Mouse (Mus musculus): ENCODE measurements around the gene Mpv17l2. TPM values are rescaled to one million over a fixed set of nuclear protein-coding genes. Genes with fewer than 3 reads are reported as not detected.

Mpv17l2 gene
- polyA plus RNA-seq (2014; fragmentation: Illumina TruSeq; extraction: RNeasy Lipid Tissue Mini Kit (QIAGEN cat#74804); ENCODE audit: low read depth, low replicate concordance), result 0.65 TPM

DNA sequence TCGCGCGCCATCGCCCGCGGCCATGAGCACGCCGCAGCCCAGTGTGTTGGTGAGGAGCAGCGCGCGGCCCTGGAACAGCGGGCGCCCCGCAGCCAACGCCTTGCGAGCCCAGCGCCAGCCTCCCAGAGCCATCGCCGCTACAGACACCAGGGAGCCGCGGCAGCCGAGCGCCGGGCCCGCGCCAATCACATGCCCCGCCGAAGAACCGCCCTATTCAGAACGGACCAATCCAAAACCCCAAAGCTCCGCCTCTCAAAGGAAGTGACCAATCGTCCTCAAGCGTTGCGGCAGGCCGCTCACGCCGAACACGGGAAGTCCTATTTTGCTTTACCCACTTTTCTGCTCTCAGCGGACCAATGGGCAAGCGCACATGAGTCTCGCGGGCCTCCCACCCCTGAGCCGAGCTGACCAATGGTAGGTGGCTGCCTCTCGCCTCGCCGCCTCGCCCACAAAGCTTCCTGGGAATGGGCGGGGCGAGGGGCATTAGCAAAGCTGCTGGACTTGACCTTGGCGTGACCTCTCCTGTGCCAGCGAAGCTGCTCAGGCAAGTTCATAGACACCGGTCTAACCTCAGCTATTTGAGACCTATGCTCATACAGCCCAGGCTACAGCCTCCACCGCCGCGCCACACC lies at the start of gene Mpv17l2:
Gene Mpv17l2 (minus strand): TSS at position 172 of the 632 bp plus-strand sequence.

DNA sequence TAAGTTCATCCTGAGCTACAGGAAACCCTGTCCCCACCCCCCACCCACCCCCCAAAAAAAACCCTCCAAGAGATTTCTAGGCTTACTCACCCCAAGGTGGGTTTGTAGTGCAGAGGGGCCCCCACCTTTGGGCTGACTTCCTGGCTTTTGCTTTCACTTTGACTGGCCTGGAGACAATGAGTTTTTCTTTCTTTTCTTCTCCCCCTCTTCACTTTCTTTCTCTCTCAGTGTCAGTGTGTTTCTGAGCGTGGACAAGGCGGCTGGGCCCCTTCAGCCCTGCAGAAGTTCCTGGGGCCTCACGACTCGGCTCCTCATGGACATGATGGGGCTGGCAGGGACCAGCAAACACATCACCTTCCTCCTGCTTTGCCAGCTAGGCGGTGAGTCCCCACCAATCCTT lies 47.5 kb upstream of the Mpv17l2 start, which contains the start of gene Il12rb1:
Gene Il12rb1 (plus strand): TSS at position 211 of the 400 bp plus-strand sequence.

DNA sequence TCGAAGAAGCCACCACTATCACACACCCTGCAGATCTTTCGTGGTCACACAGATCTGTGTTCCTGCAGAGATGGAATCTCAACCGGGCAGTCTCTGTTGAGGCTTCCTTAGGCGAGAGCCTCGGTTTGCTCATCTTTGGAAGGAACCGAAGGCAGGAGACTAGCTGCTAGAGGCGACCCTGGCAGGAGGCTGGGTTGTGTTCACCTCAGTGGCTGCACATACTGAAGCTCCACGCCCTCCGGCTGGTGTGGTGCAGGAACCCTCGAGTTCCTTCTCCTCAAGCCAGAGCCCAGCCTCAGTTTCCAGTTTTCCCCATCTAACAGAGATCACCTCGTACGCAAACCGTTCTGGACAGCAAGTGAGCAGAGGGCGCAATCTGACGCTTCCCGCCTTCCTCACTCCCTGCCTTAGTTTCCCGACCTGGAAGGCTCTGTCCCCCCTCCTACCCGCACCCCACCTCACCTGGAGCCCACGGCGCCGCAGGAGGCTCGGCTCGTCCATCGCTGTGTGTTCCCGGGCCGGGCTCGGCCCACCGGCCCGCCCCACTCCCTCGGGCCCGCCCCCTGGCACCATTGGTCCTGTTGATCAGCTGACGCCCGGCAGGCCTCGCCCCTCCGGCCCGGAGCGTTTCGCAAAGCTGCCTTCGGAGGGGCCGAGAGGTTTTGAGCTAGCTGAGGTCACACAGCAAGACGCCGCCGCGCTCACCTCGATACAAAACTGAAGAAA lies 43.9 kb upstream of the Mpv17l2 start, which contains the start of gene Mast3:
Gene Mast3 (minus strand): TSS at position 574 of the 726 bp plus-strand sequence.

DNA sequence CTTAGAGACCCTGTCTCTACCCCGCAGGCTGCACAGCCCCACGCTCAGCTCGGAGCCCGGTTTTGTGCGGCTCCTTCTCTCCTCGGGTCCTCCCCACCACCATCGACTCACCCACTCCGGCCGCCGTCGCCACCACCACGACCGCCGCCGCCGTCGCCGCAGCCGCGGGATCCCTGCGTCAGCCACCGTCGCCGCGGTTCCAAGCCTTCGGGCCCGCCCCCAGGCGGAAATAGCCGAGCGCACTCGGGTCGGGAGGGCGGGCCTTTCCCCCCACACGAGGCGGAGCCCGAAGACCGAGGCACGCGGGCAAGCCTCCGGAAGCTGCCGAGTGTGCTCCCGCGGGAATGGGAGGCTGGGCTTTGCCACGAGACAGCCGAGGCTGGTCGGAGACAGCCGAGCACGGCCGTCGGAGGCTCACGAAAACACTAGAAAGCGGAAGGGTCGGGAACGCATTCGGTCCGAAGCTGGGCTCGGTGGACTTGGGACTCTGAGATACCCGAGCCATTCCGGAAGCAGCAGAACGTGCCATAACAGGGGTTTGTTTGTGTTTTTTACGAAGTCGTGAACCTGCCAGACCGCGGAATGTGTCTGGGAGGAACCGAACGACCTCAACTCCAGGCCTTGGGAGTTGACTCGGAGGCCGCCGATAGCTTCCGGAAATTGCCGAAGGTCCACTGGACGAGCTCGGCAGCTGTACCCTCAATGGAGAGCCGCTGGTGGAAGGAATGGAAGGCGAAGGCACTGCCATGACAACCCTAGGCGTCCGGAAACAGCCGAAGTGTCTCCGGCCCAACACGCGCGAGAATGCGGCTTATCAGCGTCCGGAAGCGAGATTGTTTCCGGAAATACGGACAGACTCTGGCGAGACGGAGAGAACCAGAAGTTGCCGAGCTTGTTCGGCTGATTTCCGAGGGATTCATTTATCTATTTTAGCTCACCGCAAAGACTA lies 16.0 kb upstream of the Mpv17l2 start, which contains the start of gene Pik3r2:
Gene Pik3r2 (minus strand): TSS at position 218 of the 949 bp plus-strand sequence.

DNA sequence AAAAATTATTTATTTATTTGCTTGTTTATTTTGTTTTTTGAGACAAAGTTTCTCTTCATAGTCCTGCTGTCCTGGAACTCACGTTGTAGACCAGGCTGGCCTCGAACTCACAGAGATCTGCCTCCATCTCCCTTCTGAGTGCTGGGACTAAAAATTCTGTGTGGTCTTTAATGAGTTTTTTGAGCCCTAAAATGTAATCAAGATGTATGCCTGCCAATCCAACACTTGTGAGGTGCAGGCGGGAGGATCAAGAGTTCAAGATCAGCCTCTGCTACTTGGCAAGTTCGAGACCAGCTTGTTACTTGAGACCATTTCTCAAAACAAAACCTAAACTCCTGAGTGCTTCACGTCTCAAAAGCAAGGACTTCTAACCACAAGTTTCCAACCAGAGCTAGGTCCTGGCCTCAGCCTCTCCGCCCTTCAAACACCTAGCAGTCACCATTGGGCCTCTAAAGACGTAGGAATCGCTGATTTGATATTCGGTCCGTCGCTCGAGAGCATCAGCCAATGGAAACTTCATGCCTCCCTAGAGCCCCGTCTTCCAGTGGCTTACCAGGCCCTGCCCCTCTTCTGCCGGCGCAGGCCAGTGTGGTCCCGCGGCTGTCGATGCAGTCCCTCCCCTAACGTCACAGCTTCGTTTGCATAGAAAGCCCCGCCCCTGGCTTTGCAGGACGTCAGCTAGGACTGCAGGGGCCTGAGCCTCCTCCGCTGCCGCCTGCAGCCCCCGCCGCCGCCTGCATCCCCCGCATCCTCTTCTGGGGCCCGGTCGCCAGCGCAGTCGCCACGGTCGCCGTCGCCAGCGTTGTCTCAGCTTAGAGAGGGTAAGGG lies 6.5 kb downstream of the Mpv17l2 start, which contains the start of gene Rab3a:
Gene Rab3a (plus strand): TSS at position 637 of the 828 bp plus-strand sequence.

DNA sequence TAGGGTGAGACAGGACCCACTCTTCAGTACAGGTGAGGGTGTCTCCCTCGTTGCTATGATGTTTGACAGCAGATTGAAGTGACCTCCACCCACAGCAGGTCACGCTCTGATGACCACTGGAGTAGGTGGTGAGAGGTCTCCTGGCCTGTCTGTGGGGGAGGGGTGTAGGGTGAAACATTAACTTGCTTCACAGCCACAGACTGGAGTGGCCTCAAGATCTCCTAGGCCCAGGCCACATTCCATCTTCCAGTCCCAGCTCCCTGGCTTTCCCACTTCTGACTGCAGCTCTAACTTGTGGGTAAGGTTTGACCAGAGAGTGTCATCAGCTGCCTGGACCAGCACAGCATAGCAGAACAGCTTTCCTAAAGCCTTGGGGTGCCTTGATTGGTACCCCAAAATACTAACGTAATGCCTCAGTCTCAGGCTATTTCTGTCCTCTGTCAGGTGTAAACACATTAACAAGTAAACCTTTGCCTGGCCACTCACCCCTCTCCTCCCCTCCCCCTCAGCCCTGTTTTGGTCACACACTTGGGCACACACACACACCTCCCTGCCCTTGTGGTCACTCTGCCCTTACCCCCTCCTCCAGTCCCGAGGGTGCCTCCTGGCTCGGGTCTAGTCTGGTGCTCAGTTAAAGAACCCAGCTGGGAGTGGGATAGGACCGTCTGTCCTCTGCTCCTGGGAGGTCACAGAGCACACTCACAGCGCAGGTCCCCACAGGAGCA lies 37.1 kb downstream of the Mpv17l2 start, which contains the start of gene Pde4c:
Gene Pde4c (plus strand): TSS at position 235 of the 725 bp plus-strand sequence.

DNA sequence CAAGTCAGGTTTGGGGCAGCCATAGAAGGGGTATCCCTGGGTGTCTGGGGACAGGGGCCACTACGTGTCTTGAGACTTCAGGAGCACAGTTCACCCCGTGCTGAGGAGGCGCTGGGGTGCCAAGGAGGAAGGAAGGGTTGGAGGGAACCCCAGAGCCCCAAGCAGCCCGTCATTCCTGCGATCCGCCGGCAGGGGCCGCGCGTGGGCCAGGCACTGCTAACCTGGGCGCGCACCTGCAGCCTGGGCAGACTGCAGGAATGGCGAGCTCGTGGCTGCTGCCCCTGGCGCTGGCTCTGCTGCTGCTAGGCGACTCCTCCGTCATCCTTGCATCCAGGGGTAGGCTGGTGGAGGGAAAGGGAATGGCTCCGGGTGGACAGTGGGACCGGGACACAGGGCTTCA lies 42.4 kb downstream of the Mpv17l2 start, which contains the start of gene Gm3336:
Gene Gm3336 (plus strand): TSS at position 247 of the 400 bp plus-strand sequence.

Other genes starting within 250 kb of the Mpv17l2 start
- gene Fkbp8, start 233.2 kb downstream of the Mpv17l2 start, polyA plus RNA-seq (2014; fragmentation: Illumina TruSeq; extraction: RNeasy Lipid Tissue Mini Kit (QIAGEN cat#74804); ENCODE audit: low read depth, low replicate concordance), result 2.8 TPM
- 9.4 TPM for gene Kxd1, start 233.0 kb downstream of the Mpv17l2 start, polyA plus RNA-seq (2014; fragmentation: Illumina TruSeq; extraction: RNeasy Lipid Tissue Mini Kit (QIAGEN cat#74804); ENCODE audit: low read depth, low replicate concordance)
- gene Ell, start 221.5 kb downstream of the Mpv17l2 start, polyA plus RNA-seq (2014; fragmentation: Illumina TruSeq; extraction: RNeasy Lipid Tissue Mini Kit (QIAGEN cat#74804); ENCODE audit: low read depth, low replicate concordance), result 0.32 TPM
- gene Isyna1, start 166.6 kb downstream of the Mpv17l2 start, polyA plus RNA-seq (2014; fragmentation: Illumina TruSeq; extraction: RNeasy Lipid Tissue Mini Kit (QIAGEN cat#74804); ENCODE audit: low read depth, low replicate concordance), result not detected
- not detected for gene Ssbp4, start 152.1 kb downstream of the Mpv17l2 start, polyA plus RNA-seq (2014; fragmentation: Illumina TruSeq; extraction: RNeasy Lipid Tissue Mini Kit (QIAGEN cat#74804); ENCODE audit: low read depth, low replicate concordance)
- gene Lrrc25, start 144.8 kb downstream of the Mpv17l2 start, polyA plus RNA-seq (2014; fragmentation: Illumina TruSeq; extraction: RNeasy Lipid Tissue Mini Kit (QIAGEN cat#74804); ENCODE audit: low read depth, low replicate concordance), result not detected
- not detected for gene Gdf15, start 128.5 kb downstream of the Mpv17l2 start, polyA plus RNA-seq (2014; fragmentation: Illumina TruSeq; extraction: RNeasy Lipid Tissue Mini Kit (QIAGEN cat#74804); ENCODE audit: low read depth, low replicate concordance)
- 45.6 TPM for gene Pgpep1, start 100.6 kb downstream of the Mpv17l2 start, polyA plus RNA-seq (2014; fragmentation: Illumina TruSeq; extraction: RNeasy Lipid Tissue Mini Kit (QIAGEN cat#74804); ENCODE audit: low read depth, low replicate concordance)
- gene Lsm4, start 87.7 kb downstream of the Mpv17l2 start, polyA plus RNA-seq (2014; fragmentation: Illumina TruSeq; extraction: RNeasy Lipid Tissue Mini Kit (QIAGEN cat#74804); ENCODE audit: low read depth, low replicate concordance), result not detected
- gene Jund, start 62.0 kb downstream of the Mpv17l2 start, polyA plus RNA-seq (2014; fragmentation: Illumina TruSeq; extraction: RNeasy Lipid Tissue Mini Kit (QIAGEN cat#74804); ENCODE audit: low read depth, low replicate concordance), result 16.3 TPM
- gene Iqcn, start 57.5 kb downstream of the Mpv17l2 start, polyA plus RNA-seq (2014; fragmentation: Illumina TruSeq; extraction: RNeasy Lipid Tissue Mini Kit (QIAGEN cat#74804); ENCODE audit: low read depth, low replicate concordance), result not detected
- not detected for gene Gm3336, start 42.4 kb downstream of the Mpv17l2 start, polyA plus RNA-seq (2014; fragmentation: Illumina TruSeq; extraction: RNeasy Lipid Tissue Mini Kit (QIAGEN cat#74804); ENCODE audit: low read depth, low replicate concordance)
- 1.3 TPM for gene Pde4c, start 37.2 kb downstream of the Mpv17l2 start, polyA plus RNA-seq (2014; fragmentation: Illumina TruSeq; extraction: RNeasy Lipid Tissue Mini Kit (QIAGEN cat#74804); ENCODE audit: low read depth, low replicate concordance)
- gene Rab3a, start 6.3 kb downstream of the Mpv17l2 start, polyA plus RNA-seq (2014; fragmentation: Illumina TruSeq; extraction: RNeasy Lipid Tissue Mini Kit (QIAGEN cat#74804); ENCODE audit: low read depth, low replicate concordance), result 2.5 TPM
- gene Pik3r2, start 15.8 kb upstream of the Mpv17l2 start, polyA plus RNA-seq (2014; fragmentation: Illumina TruSeq; extraction: RNeasy Lipid Tissue Mini Kit (QIAGEN cat#74804); ENCODE audit: low read depth, low replicate concordance), result 1.5 TPM
- gene Mast3, start 44.1 kb upstream of the Mpv17l2 start, polyA plus RNA-seq (2014; fragmentation: Illumina TruSeq; extraction: RNeasy Lipid Tissue Mini Kit (QIAGEN cat#74804); ENCODE audit: low read depth, low replicate concordance), result 1.2 TPM
- gene Il12rb1, start 47.5 kb upstream of the Mpv17l2 start, polyA plus RNA-seq (2014; fragmentation: Illumina TruSeq; extraction: RNeasy Lipid Tissue Mini Kit (QIAGEN cat#74804); ENCODE audit: low read depth, low replicate concordance), result not detected
- 0.73 TPM for gene Arrdc2, start 78.8 kb upstream of the Mpv17l2 start, polyA plus RNA-seq (2014; fragmentation: Illumina TruSeq; extraction: RNeasy Lipid Tissue Mini Kit (QIAGEN cat#74804); ENCODE audit: low read depth, low replicate concordance)
- 1.1 TPM for gene Kcnn1, start 102.3 kb upstream of the Mpv17l2 start, polyA plus RNA-seq (2014; fragmentation: Illumina TruSeq; extraction: RNeasy Lipid Tissue Mini Kit (QIAGEN cat#74804); ENCODE audit: low read depth, low replicate concordance)
- gene Ccdc124, start 113.0 kb upstream of the Mpv17l2 start, polyA plus RNA-seq (2014; fragmentation: Illumina TruSeq; extraction: RNeasy Lipid Tissue Mini Kit (QIAGEN cat#74804); ENCODE audit: low read depth, low replicate concordance), result not detected
- gene Slc5a5, start 131.8 kb upstream of the Mpv17l2 start, polyA plus RNA-seq (2014; fragmentation: Illumina TruSeq; extraction: RNeasy Lipid Tissue Mini Kit (QIAGEN cat#74804); ENCODE audit: low read depth, low replicate concordance), result not detected
- gene Rpl18a, start 136.5 kb upstream of the Mpv17l2 start, polyA plus RNA-seq (2014; fragmentation: Illumina TruSeq; extraction: RNeasy Lipid Tissue Mini Kit (QIAGEN cat#74804); ENCODE audit: low read depth, low replicate concordance), result 21.7 TPM
- 0.65 TPM for gene Map1s, start 145.0 kb upstream of the Mpv17l2 start, polyA plus RNA-seq (2014; fragmentation: Illumina TruSeq; extraction: RNeasy Lipid Tissue Mini Kit (QIAGEN cat#74804); ENCODE audit: low read depth, low replicate concordance)